Mouse (Mus musculus): ENCODE measurements around the gene Mllt11. TPM values are rescaled to one million over a fixed set of nuclear protein-coding genes. Genes with fewer than 3 reads are reported as not detected.

Gene Mllt11
- polyA plus RNA-seq, 1 experiment from 2014 or later: 11.8 TPM

DNA sequence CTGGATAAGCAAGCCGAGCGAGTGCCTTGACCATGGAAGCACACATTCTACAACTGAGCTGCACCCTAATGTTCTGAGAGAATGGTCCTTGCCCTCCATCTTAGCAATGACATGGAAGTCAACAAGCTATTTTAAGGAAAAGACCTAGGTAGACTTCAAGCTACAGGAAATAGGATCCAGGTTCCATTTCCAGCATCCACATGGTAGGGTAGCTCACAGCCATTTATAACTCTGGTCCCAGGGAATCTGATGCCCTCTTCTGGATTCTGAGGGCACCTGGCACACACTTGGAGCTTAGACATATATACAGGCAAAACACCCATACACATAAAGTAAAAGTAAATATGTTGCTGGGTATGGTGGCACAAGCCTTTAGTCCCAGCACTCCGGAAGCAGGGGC lies 34.1 kb upstream of the Mllt11 start:
- no peaks in the 10 kb centered on the region for H3K9me3 ChIP-seq (ENCODE audit: control insufficient read depth, low read length)
- no peak overlapping the region for H3K9ac ChIP-seq (ENCODE audit: low read length)
- H3K4me2 ChIP-seq (replicated peaks; ENCODE audit: low read depth): no peak overlapping the region
- H3K4me1 ChIP-seq (replicated peaks; ENCODE audit: control insufficient read depth, insufficient read depth): no peaks in the 10 kb centered on the region
- ATAC-seq (ENCODE audit: low FRiP score, low TSS enrichment): no peak
- TF ChIP-seq EP300 (optimal IDR thresholded peaks at IDR 0.05): no peak
- TF ChIP-seq CTCF (IDR thresholded peaks at IDR 0.05; ENCODE audit: low read depth): peak; percentile 17; the same call in 1 of the 2 replicates
- WGBS: 94% methylated on average over 3 of the region's 3 CpGs
- no peaks in the 10 kb centered on the region; the same call in 1 of the 2 replicates for H3K36me3 ChIP-seq (ENCODE audit: control insufficient read depth, insufficient read depth, low read length)
- H3K27me3 ChIP-seq (ENCODE audit: control insufficient read depth, insufficient read depth, low read length): no peaks in the 10 kb centered on the region
- no peak overlapping the region for H3K27ac ChIP-seq (replicated peaks)
- no peak overlapping the region for H3K4me3 ChIP-seq (ENCODE audit: low read depth, low read length)
- no peak for DNase-seq (ENCODE audit: low spot score)

DNA sequence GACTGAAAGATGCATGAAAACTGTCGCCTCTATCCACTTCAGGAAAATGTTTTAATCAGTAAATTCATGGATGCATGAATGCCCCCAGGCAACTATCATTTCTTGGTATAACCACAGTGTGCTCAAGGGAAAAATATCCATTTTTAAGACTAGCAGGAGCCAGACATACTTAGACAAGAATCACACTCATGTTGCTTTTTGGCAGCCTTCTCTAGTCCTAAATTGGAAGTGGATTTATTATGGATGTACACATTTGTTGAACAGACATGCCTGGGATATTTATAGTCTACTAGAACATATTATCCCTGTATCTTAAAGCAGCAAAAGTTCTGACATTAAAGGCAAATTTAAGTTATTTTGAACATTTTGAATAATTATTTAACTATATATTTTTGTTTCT lies 32.8 kb upstream of the Mllt11 start:
- DNase-seq (ENCODE audit: low spot score) (no peak), ATAC-seq (ENCODE audit: low FRiP score, low TSS enrichment) (no peak)
- 77% methylated on average over 1 of the region's 1 CpGs for WGBS
- no peak overlapping the region for H3K4me2 ChIP-seq (replicated peaks; ENCODE audit: low read depth)
- H3K4me1 ChIP-seq (replicated peaks; ENCODE audit: control insufficient read depth, insufficient read depth): no peaks in the 10 kb centered on the region
- peaks cover 2% of the 10 kb centered on the region; the same call in 1 of the 2 replicates for H3K36me3 ChIP-seq (ENCODE audit: control insufficient read depth, insufficient read depth, low read length)
- no peak overlapping the region for H3K9ac ChIP-seq (ENCODE audit: low read length)
- H3K27me3 ChIP-seq (ENCODE audit: control insufficient read depth, insufficient read depth, low read length): no peaks in the 10 kb centered on the region
- no peak overlapping the region for H3K4me3 ChIP-seq (ENCODE audit: low read depth, low read length)
- TF ChIP-seq CTCF (IDR thresholded peaks at IDR 0.05; ENCODE audit: low read depth) (no peak), EP300 (optimal IDR thresholded peaks at IDR 0.05) (no peak)
- H3K27ac ChIP-seq (replicated peaks): no peak overlapping the region
- no peaks in the 10 kb centered on the region for H3K9me3 ChIP-seq (ENCODE audit: control insufficient read depth, low read length)

DNA sequence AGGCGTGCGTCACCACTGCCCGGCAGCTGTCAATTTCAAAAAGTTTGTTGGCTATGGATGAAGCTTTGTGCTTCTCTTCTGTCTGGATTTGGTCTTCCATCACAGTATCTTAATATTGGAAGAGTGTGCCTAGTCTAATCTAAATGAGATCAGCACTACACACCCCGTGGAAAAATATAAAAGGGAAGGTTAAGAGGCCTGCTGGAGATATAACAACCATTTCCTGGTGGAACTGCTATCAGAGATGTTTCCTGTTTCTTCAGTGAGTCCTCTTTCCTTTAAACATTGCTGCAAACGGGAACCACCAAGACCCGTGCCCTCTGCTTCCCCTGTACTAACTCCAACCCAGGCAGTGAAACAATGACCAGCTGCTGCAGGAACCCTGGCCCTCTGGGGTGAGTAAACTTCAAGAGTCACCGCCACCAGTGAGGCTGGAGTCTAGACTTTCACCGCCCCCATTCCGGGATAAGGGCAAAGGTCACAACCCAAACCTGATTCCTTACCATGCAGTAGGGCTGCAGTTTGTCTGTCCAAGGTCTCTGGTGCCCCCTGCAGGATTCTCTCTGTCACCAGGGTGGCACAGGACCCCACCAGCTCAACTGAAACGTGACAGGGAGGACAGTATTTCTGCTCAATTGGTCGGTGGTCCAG lies 31.2 kb upstream of the Mllt11 start:
- Histone ChIP-seq H3K9ac (ENCODE audit: low read length) (no peak overlapping the region), H3K27me3 (ENCODE audit: control insufficient read depth, insufficient read depth, low read length) (no peaks in the 10 kb centered on the region), H3K4me1 (replicated peaks; ENCODE audit: control insufficient read depth, insufficient read depth) (no peaks in the 10 kb centered on the region), H3K9me3 (ENCODE audit: control insufficient read depth, low read length) (no peaks in the 10 kb centered on the region), H3K4me3 (ENCODE audit: low read depth, low read length) (no peak overlapping the region), H3K4me2 (replicated peaks; ENCODE audit: low read depth) (no peak overlapping the region), H3K27ac (replicated peaks) (0 out of 2 replicates have a peak overlapping the region, but pooled peaks have one; percentile 30), H3K36me3 (ENCODE audit: control insufficient read depth, insufficient read depth, low read length) (peaks cover 2% of the 10 kb centered on the region; the same call in 1 of the 2 replicates)
- ATAC-seq (ENCODE audit: low FRiP score, low TSS enrichment) (peak; percentile 66), DNase-seq (ENCODE audit: low spot score) (peak; percentile 80)
- TF ChIP-seq CTCF (IDR thresholded peaks at IDR 0.05; ENCODE audit: low read depth) (peak; percentile 84), EP300 (optimal IDR thresholded peaks at IDR 0.05) (no peak)
- WGBS: 48% methylated on average over 11 of the region's 11 CpGs

GRCm38 (mm10) chr3:95261975-95262374 lies 30.0 kb upstream of the Mllt11 start:
- Histone ChIP-seq H3K4me2 (replicated peaks; ENCODE audit: low read depth) (no peak overlapping the region), H3K27me3 (ENCODE audit: control insufficient read depth, insufficient read depth, low read length) (no peaks in the 10 kb centered on the region), H3K9me3 (ENCODE audit: control insufficient read depth, low read length) (no peaks in the 10 kb centered on the region), H3K4me3 (ENCODE audit: low read depth, low read length) (no peak overlapping the region), H3K27ac (replicated peaks) (no peak overlapping the region), H3K9ac (ENCODE audit: low read length) (no peak overlapping the region), H3K36me3 (ENCODE audit: control insufficient read depth, insufficient read depth, low read length) (peaks cover 5% of the 10 kb centered on the region; the same call in 1 of the 2 replicates), H3K4me1 (replicated peaks; ENCODE audit: control insufficient read depth, insufficient read depth) (no peaks in the 10 kb centered on the region)
- 77% methylated on average over 4 of the region's 4 CpGs for WGBS
- no peak for ATAC-seq (ENCODE audit: low FRiP score, low TSS enrichment)
- no peak for DNase-seq (ENCODE audit: low spot score)
- TF ChIP-seq EP300 (optimal IDR thresholded peaks at IDR 0.05): no peak
- no peak for TF ChIP-seq CTCF (IDR thresholded peaks at IDR 0.05; ENCODE audit: low read depth)

DNA sequence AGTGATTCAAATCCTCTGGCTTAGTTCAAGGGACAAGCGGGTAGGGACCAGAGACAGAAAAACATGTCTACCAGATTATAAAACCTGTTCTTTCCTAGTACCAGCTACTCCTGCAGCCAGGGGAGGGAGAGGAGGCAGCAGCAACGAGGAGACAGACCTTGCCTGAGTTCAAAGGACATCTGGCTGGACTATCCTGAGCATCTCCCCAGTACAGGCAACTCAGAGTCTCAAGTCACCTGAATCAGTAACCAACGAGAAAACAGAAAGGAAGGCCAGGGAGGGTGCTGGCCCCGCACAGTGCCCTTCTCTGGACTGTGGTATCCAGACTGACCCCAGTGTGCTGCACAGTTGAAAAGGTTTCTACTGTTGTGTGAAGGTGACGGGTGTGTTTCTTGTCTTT lies 25.0 kb upstream of the Mllt11 start:
- Histone ChIP-seq H3K36me3 (ENCODE audit: control insufficient read depth, insufficient read depth, low read length) (peaks cover 15% of the 10 kb centered on the region; the same call in 1 of the 2 replicates), H3K4me1 (replicated peaks; ENCODE audit: control insufficient read depth, insufficient read depth) (no peaks in the 10 kb centered on the region), H3K9ac (ENCODE audit: low read length) (no peak overlapping the region), H3K4me3 (ENCODE audit: low read depth, low read length) (no peak overlapping the region), H3K4me2 (replicated peaks; ENCODE audit: low read depth) (no peak overlapping the region), H3K27ac (replicated peaks) (no peak overlapping the region), H3K27me3 (ENCODE audit: control insufficient read depth, insufficient read depth, low read length) (no peaks in the 10 kb centered on the region), H3K9me3 (ENCODE audit: control insufficient read depth, low read length) (no peaks in the 10 kb centered on the region)
- ATAC-seq (ENCODE audit: low FRiP score, low TSS enrichment) (no peak), DNase-seq (ENCODE audit: low spot score) (no peak)
- WGBS: 80% methylated on average over 5 of the region's 5 CpGs
- TF ChIP-seq CTCF (IDR thresholded peaks at IDR 0.05; ENCODE audit: low read depth) (no peak), EP300 (optimal IDR thresholded peaks at IDR 0.05) (no peak)

DNA sequence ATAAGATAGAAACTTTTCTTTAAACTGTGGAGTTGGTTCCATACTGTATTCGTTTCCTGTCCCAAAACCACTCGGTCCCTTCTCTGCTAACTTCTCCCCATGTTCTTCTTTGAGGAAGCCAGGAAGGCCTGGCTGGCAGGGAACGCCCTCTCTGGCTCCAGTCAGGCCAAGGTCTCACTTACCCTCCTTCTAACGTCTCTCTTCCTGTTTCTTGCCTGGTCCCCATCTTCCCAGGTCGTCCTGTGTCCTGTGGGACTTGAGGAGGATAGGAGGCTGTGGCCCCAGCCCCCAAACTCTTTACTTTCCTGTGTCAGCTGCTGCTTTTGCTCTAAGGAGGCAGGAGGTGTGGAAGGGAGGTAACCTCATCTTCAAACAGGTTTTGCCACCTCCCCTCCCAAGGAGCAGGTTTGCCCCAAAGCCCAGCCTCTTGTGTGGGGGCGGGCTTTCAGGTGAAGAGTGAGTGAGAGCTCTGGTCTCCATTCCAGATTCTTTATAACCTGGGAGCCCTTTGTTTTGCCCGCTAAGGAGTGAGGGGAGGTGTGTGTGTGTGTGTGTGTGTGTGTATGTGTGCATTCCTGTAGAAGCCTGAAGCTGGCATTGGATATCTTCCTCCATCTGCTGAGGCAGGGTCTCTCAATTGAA lies 18.9 kb upstream of the Mllt11 start, which contains the start of gene Bnipl:
TSS of gene Bnipl (minus strand) at position 411 of the 642 bp plus-strand sequence.
- peak within 1 kb of the TSS; percentile 38; the same call in 1 of the 2 replicates for H3K9ac ChIP-seq (ENCODE audit: low read length)
- TF ChIP-seq CTCF (IDR thresholded peaks at IDR 0.05; ENCODE audit: low read depth) (no peak), EP300 (optimal IDR thresholded peaks at IDR 0.05) (no peak)
- no peak within 1 kb of the TSS for H3K4me3 ChIP-seq (ENCODE audit: low read depth, low read length)
- no peaks in the 10 kb centered on the region for H3K4me1 ChIP-seq (replicated peaks; ENCODE audit: control insufficient read depth, insufficient read depth)
- ATAC-seq (ENCODE audit: low FRiP score, low TSS enrichment) (peak; percentile 58), DNase-seq (ENCODE audit: low spot score) (peak; percentile 63)
- peaks cover 5% of the 10 kb centered on the region; the same call in 1 of the 2 replicates for H3K36me3 ChIP-seq (ENCODE audit: control insufficient read depth, insufficient read depth, low read length)
- peak within 1 kb of the TSS; percentile 37 for H3K27ac ChIP-seq (replicated peaks)
- peak within 1 kb of the TSS; percentile 4 for H3K4me2 ChIP-seq (replicated peaks; ENCODE audit: low read depth)
- 41% methylated on average over 7 of the region's 7 CpGs for WGBS
- no peaks in the 10 kb centered on the region for H3K9me3 ChIP-seq (ENCODE audit: control insufficient read depth, low read length)
- H3K27me3 ChIP-seq (ENCODE audit: control insufficient read depth, insufficient read depth, low read length): no peaks in the 10 kb centered on the region
